Comparison of ENCODE assay signal across 9 mouse cellular contexts in the genomic region with DNA sequence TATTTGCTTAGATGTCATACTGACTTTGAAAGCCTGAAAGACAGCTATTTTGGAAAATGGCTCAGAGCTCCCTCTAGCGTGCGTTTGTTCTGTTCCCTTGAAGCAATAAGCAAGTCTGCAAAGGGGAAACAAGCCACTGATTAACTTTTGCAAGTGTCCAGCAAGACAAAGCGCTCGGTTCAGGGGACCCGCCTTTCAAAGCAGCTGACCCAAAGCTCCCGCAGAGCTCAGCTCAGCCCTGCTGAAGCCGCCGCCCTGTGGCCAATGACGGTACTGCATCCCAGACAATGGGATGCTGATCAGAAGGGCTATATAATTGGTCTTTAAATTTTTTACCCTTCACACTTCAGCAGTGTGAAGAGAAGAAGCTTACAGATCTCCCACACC. TPM values are rescaled to one million over a fixed set of nuclear protein-coding genes. Genes with fewer than 3 reads are reported as not detected.
DNase-seq lines count a peak whose midpoint lies in the region; ATAC-seq and TF ChIP-seq lines count a peak whose summit lies in the region.
"Had no signal": no experiment of that assay in that cellular context is flagged by ENCODE, and none has a peak within 500 bp of the region (broad histone marks: within the 10 kb centered on the region; RNA-seq: fewer than 3 reads in every experiment).

No protein-coding gene starts in this region.

- 0% methylated on average over 9 of the region's 9 CpGs for WGBS in embryonic facial prominence, embryonic 11.5 days
- 0% methylated on average over 9 of the region's 9 CpGs for WGBS in heart, embryonic 10.5 days
- 0% methylated on average over 9 of the region's 9 CpGs for WGBS in kidney, embryonic 15.5 days
- 1% methylated on average over 9 of the region's 9 CpGs for WGBS in liver, embryonic 12.5 days (ENCODE audit: insufficient replicate concordance)
- WGBS in neural tube, embryonic 13.5 days, result under 1% methylated on average over 9 of the region's 9 CpGs

- peak; percentile 97 for TF ChIP-seq CTCF in testis, adult 2 months (IDR thresholded peaks at IDR 0.05; ENCODE audit: control insufficient read depth, insufficient read depth, insufficient replicate concordance, low read depth, low read length)

- no peak overlapping the region for H3K9ac ChIP-seq in embryonic facial prominence, embryonic 11.5 days (replicated peaks; ENCODE audit: low read length)
- no peak overlapping the region for H3K9ac ChIP-seq in kidney, embryonic 15.5 days
- no peak overlapping the region for H3K9ac ChIP-seq in liver, embryonic 12.5 days
- no peak overlapping the region for H3K9ac ChIP-seq in neural tube, embryonic 13.5 days

- H3K4me3 ChIP-seq in embryonic facial prominence, embryonic 11.5 days (ENCODE audit: low read depth, low read length), result no peak overlapping the region
- no peak overlapping the region for H3K4me3 ChIP-seq in heart, embryonic 10.5 days
- H3K4me3 ChIP-seq in kidney, embryonic 15.5 days (replicated peaks), result no peak overlapping the region
- H3K4me3 ChIP-seq in liver, embryonic 12.5 days, result no peak overlapping the region
- no peak overlapping the region for H3K4me3 ChIP-seq in neural tube, embryonic 13.5 days
- H3K4me3 ChIP-seq in testis, adult 2 months (ENCODE audit: control insufficient read depth, low read depth, low read length), result no peak overlapping the region
- H3K4me3 ChIP-seq: erythroblast, embryonic 14.5 days had no signal

- peak; percentile 81 for ATAC-seq in embryonic facial prominence, embryonic 11.5 days (replicated peaks; ENCODE audit: insufficient number of reproducible peaks, low FRiP score, low TSS enrichment, low read depth)
- peak; percentile 91 for ATAC-seq in kidney, embryonic 15.5 days (replicated peaks; ENCODE audit: low FRiP score)
- peak; percentile 46; the same call in 1 of the 2 replicates for ATAC-seq in liver, embryonic 12.5 days
- ATAC-seq in neural tube, embryonic 13.5 days (ENCODE audit: low read depth), result peak; percentile 77

- TF ChIP-seq POLR2A in testis, adult 2 months (IDR thresholded peaks at IDR 0.05; ENCODE audit: control insufficient read depth, low read depth, low read length), result no peak

- H3K36me3 ChIP-seq in embryonic facial prominence, embryonic 11.5 days (replicated peaks; ENCODE audit: control insufficient read depth, insufficient read depth, low read depth, low read length), result no peaks in the 10 kb centered on the region
- no peaks in the 10 kb centered on the region for H3K36me3 ChIP-seq in heart, embryonic 10.5 days
- H3K36me3 ChIP-seq in kidney, embryonic 15.5 days, result no peaks in the 10 kb centered on the region
- H3K36me3 ChIP-seq in liver, embryonic 12.5 days, result no peaks in the 10 kb centered on the region
- no peaks in the 10 kb centered on the region for H3K36me3 ChIP-seq in neural tube, embryonic 13.5 days
- no peaks in the 10 kb centered on the region for H3K36me3 ChIP-seq in testis, adult 2 months (ENCODE audit: control insufficient read depth, insufficient read depth, low read length)

- no peaks in the 10 kb centered on the region for H3K4me1 ChIP-seq in embryonic facial prominence, embryonic 11.5 days (ENCODE audit: control insufficient read depth, insufficient read depth, low read length)
- peaks cover 4% of the 10 kb centered on the region; the same call in 1 of the 2 replicates for H3K4me1 ChIP-seq in heart, embryonic 10.5 days
- H3K4me1 ChIP-seq in kidney, embryonic 15.5 days, result peaks cover 8% of the 10 kb centered on the region
- 0 out of 2 replicates have a peak, but pooled peaks cover 4% of the 10 kb centered on the region for H3K4me1 ChIP-seq in liver, embryonic 12.5 days
- peaks cover 1% of the 10 kb centered on the region; the same call in 1 of the 2 replicates for H3K4me1 ChIP-seq in neural tube, embryonic 13.5 days (replicated peaks)
- H3K4me1 ChIP-seq in testis, adult 2 months (ENCODE audit: control insufficient read depth, insufficient read depth, low read length), result no peaks in the 10 kb centered on the region

- H3K9me3 ChIP-seq in embryonic facial prominence, embryonic 11.5 days (replicated peaks; ENCODE audit: control insufficient read depth, low read length), result peaks cover under 1% of the 10 kb centered on the region; the same call in 1 of the 2 replicates
- no peaks in the 10 kb centered on the region for H3K9me3 ChIP-seq in heart, embryonic 10.5 days
- peaks cover under 1% of the 10 kb centered on the region; the same call in 1 of the 2 replicates for H3K9me3 ChIP-seq in kidney, embryonic 15.5 days (replicated peaks)
- 0 out of 2 replicates have a peak, but pooled peaks cover 3% of the 10 kb centered on the region for H3K9me3 ChIP-seq in liver, embryonic 12.5 days (replicated peaks)
- peaks cover 2% of the 10 kb centered on the region for H3K9me3 ChIP-seq in neural tube, embryonic 13.5 days

- no peaks in the 10 kb centered on the region for H3K27me3 ChIP-seq in embryonic facial prominence, embryonic 11.5 days (ENCODE audit: control insufficient read depth, insufficient read depth, low read length)
- H3K27me3 ChIP-seq in heart, embryonic 10.5 days (ENCODE audit: insufficient read depth, poor library complexity, severe bottlenecking), result peaks cover 12% of the 10 kb centered on the region
- no peaks in the 10 kb centered on the region for H3K27me3 ChIP-seq in kidney, embryonic 15.5 days
- H3K27me3 ChIP-seq in liver, embryonic 12.5 days (replicated peaks), result peaks cover 17% of the 10 kb centered on the region
- H3K27me3 ChIP-seq in neural tube, embryonic 13.5 days, result no peaks in the 10 kb centered on the region
- no peaks in the 10 kb centered on the region for H3K27me3 ChIP-seq in testis, adult 2 months (ENCODE audit: control insufficient read depth, insufficient read depth, low read length)

- DNase-seq in A20 (ENCODE audit: low read depth, low spot score), result peak; percentile 82
- DNase-seq in adrenal gland, postnatal 14 days, result peak; percentile 92
- DNase-seq in embryonic facial prominence, embryonic 11.5 days (ENCODE audit: low spot score), result peak; percentile 89
- DNase-seq in heart, embryonic 10.5 days (ENCODE audit: low spot score), result peak; percentile 92

- no peak overlapping the region for H3K4me2 ChIP-seq in embryonic facial prominence, embryonic 11.5 days (ENCODE audit: low read depth, low read length)
- no peak overlapping the region for H3K4me2 ChIP-seq in kidney, embryonic 15.5 days
- no peak overlapping the region for H3K4me2 ChIP-seq in liver, embryonic 12.5 days
- H3K4me2 ChIP-seq in neural tube, embryonic 13.5 days, result no peak overlapping the region

- H3K27ac ChIP-seq in embryonic facial prominence, embryonic 11.5 days (replicated peaks; ENCODE audit: low read depth, low read length), result no peak overlapping the region
- no peak overlapping the region for H3K27ac ChIP-seq in heart, embryonic 10.5 days
- no peak overlapping the region for H3K27ac ChIP-seq in kidney, embryonic 15.5 days
- no peak overlapping the region for H3K27ac ChIP-seq in liver, embryonic 12.5 days
- H3K27ac ChIP-seq in neural tube, embryonic 13.5 days (replicated peaks), result no peak overlapping the region
- no peak overlapping the region for H3K27ac ChIP-seq in testis, adult 2 months (ENCODE audit: control insufficient read depth, insufficient read depth, low read depth, low read length)

RNA-seq across cellular contexts. Expression of a gene that starts 1.2 kb away (rescaled TPM):
- total RNA-seq in adrenal gland, postnatal 14 days (2021), result 50.5 and 61.4 TPM in 2 replicates
- polyA plus RNA-seq in embryonic facial prominence, embryonic 11.5 days (2014; fragmentation: Nextera tagmentation; extraction: Ambion mirVana), result 0.17 and 0.32 TPM in 2 replicates
- 0.83 and 0.94 TPM in 2 replicates for polyA plus RNA-seq in heart, embryonic 10.5 days (2016; fragmentation: Nextera tagmentation; extraction: Ambion mirVana)
- 0.82 and 1.1 TPM in 2 replicates for polyA plus RNA-seq in kidney, embryonic 15.5 days (2015; fragmentation: Nextera tagmentation; extraction: Ambion mirVana)
- 0.50 and 0.51 TPM in 2 replicates for polyA plus RNA-seq in liver, embryonic 12.5 days (2016; fragmentation: Nextera tagmentation; extraction: Ambion mirVana)
- polyA plus RNA-seq in neural tube, embryonic 13.5 days (2015; fragmentation: Nextera tagmentation; extraction: Ambion mirVana), result 0.45 and 0.65 TPM in 2 replicates
- polyA plus RNA-seq in testis, adult 2 months (2012; rRNA removed), result 2.5 and 2.7 TPM in 2 replicates
- polyA plus RNA-seq: erythroblast, embryonic 14.5 days had no signal

RNA-seq across cellular contexts. Expression of a gene that starts 11.9 kb away (rescaled TPM):
- 9.0 and 14.8 TPM in 2 replicates for total RNA-seq in adrenal gland, postnatal 14 days (2021)
- polyA plus RNA-seq in embryonic facial prominence, embryonic 11.5 days (2014; fragmentation: Nextera tagmentation; extraction: Ambion mirVana), result 6.3 and 6.8 TPM in 2 replicates
- 3.4 and 5.1 TPM in 2 replicates for polyA plus RNA-seq in heart, embryonic 10.5 days (2016; fragmentation: Nextera tagmentation; extraction: Ambion mirVana)
- polyA plus RNA-seq in kidney, embryonic 15.5 days (2015; fragmentation: Nextera tagmentation; extraction: Ambion mirVana), result 7.8 and 11.0 TPM in 2 replicates
- 0.66 and 0.85 TPM in 2 replicates for polyA plus RNA-seq in liver, embryonic 12.5 days (2016; fragmentation: Nextera tagmentation; extraction: Ambion mirVana)
- 44.4 and 49.6 TPM in 2 replicates for polyA plus RNA-seq in neural tube, embryonic 13.5 days (2015; fragmentation: Nextera tagmentation; extraction: Ambion mirVana)
- polyA plus RNA-seq in testis, adult 2 months (2012; rRNA removed), result 11.0 and 14.7 TPM in 2 replicates
- polyA plus RNA-seq: erythroblast, embryonic 14.5 days had no signal

RNA-seq across cellular contexts. Expression of a gene that starts 48.2 kb away (rescaled TPM):
- total RNA-seq in adrenal gland, postnatal 14 days (2021), result 8.6 and 10.1 TPM in 2 replicates
- 7.4 and 9.1 TPM in 2 replicates for polyA plus RNA-seq in embryonic facial prominence, embryonic 11.5 days (2014; fragmentation: Nextera tagmentation; extraction: Ambion mirVana)
- polyA plus RNA-seq in heart, embryonic 10.5 days (2016; fragmentation: Nextera tagmentation; extraction: Ambion mirVana), result 19.0 and 20.1 TPM in 2 replicates
- 14.0 and 14.2 TPM in 2 replicates for polyA plus RNA-seq in kidney, embryonic 15.5 days (2015; fragmentation: Nextera tagmentation; extraction: Ambion mirVana)
- polyA plus RNA-seq in liver, embryonic 12.5 days (2016; fragmentation: Nextera tagmentation; extraction: Ambion mirVana), result 15.1 and 16.7 TPM in 2 replicates
- 25.8 and 26.5 TPM in 2 replicates for polyA plus RNA-seq in neural tube, embryonic 13.5 days (2015; fragmentation: Nextera tagmentation; extraction: Ambion mirVana)
- polyA plus RNA-seq in testis, adult 2 months (2012; rRNA removed), result 1.2 and 1.5 TPM in 2 replicates

RNA-seq across cellular contexts. Expression of a gene that starts 53.3 kb away (rescaled TPM):
- 100 and 103 TPM in 2 replicates for total RNA-seq in adrenal gland, postnatal 14 days (2021)
- 11.3 and 12.2 TPM in 2 replicates for polyA plus RNA-seq in embryonic facial prominence, embryonic 11.5 days (2014; fragmentation: Nextera tagmentation; extraction: Ambion mirVana)
- 32.3 and 47.3 TPM in 2 replicates for polyA plus RNA-seq in heart, embryonic 10.5 days (2016; fragmentation: Nextera tagmentation; extraction: Ambion mirVana)
- 32.8 and 33.8 TPM in 2 replicates for polyA plus RNA-seq in kidney, embryonic 15.5 days (2015; fragmentation: Nextera tagmentation; extraction: Ambion mirVana)
- 12.9 and 13.4 TPM in 2 replicates for polyA plus RNA-seq in liver, embryonic 12.5 days (2016; fragmentation: Nextera tagmentation; extraction: Ambion mirVana)
- polyA plus RNA-seq in neural tube, embryonic 13.5 days (2015; fragmentation: Nextera tagmentation; extraction: Ambion mirVana), result 19.7 and 20.2 TPM in 2 replicates
- 249 and 266 TPM in 2 replicates for polyA plus RNA-seq in testis, adult 2 months (2012; rRNA removed)

RNA-seq across cellular contexts. Expression of a gene that starts 56.1 kb away (rescaled TPM):
- not detected in 2 replicates for total RNA-seq in adrenal gland, postnatal 14 days (2021)
- not detected in 2 replicates for polyA plus RNA-seq in embryonic facial prominence, embryonic 11.5 days (2014; fragmentation: Nextera tagmentation; extraction: Ambion mirVana)
- polyA plus RNA-seq in heart, embryonic 10.5 days (2016; fragmentation: Nextera tagmentation; extraction: Ambion mirVana), result not detected in 2 replicates
- polyA plus RNA-seq in kidney, embryonic 15.5 days (2015; fragmentation: Nextera tagmentation; extraction: Ambion mirVana), result not detected in 2 replicates
- not detected in 2 replicates for polyA plus RNA-seq in liver, embryonic 12.5 days (2016; fragmentation: Nextera tagmentation; extraction: Ambion mirVana)
- polyA plus RNA-seq in neural tube, embryonic 13.5 days (2015; fragmentation: Nextera tagmentation; extraction: Ambion mirVana), result not detected in 2 replicates
- polyA plus RNA-seq in testis, adult 2 months (2012; rRNA removed), result 72.2 and 94.1 TPM in 2 replicates
- polyA plus RNA-seq: erythroblast, embryonic 14.5 days had no signal
